Mouse (Mus musculus): ENCODE data around the gene Tgfa. TPM values are rescaled to one million over a fixed set of nuclear protein-coding genes. Genes with fewer than 3 reads are reported as not detected.
A peak's percentile ranks its signal among the peaks of the same experiment; 100 is the strongest.

The Tgfa gene
- polyA plus RNA-seq, 1 experiment: 10.0 TPM

GRCm38 (mm10) chr6:86270373-86271068, 75.5 kb downstream of the Tgfa start:
- no peak for DNase-seq (ENCODE audit: low read depth)
- TF ChIP-seq POLR2A (IDR thresholded peaks at IDR 0.05; ENCODE audit: borderline replicate concordance, extremely low read depth, insufficient read depth, insufficient read length, poor library complexity, severe bottlenecking) (no peak), CTCF (IDR thresholded peaks at IDR 0.05; ENCODE audit: borderline replicate concordance, extremely low read depth, insufficient read depth, insufficient read length) (no peak)

- TF ChIP-seq POLR2A (IDR thresholded peaks at IDR 0.05; ENCODE audit: borderline replicate concordance, extremely low read depth, insufficient read depth, insufficient read length, poor library complexity, severe bottlenecking) (no peak), CTCF (IDR thresholded peaks at IDR 0.05; ENCODE audit: borderline replicate concordance, extremely low read depth, insufficient read depth, insufficient read length) (no peak)
- no peak for DNase-seq (ENCODE audit: low read depth)
These were observed 76.1 kb downstream of the Tgfa start for GRCm38 (mm10) chr6:86271130-86271529.

GRCm38 (mm10) chr6:86275704-86276103, 80.7 kb downstream of the Tgfa start:
- TF ChIP-seq POLR2A (IDR thresholded peaks at IDR 0.05; ENCODE audit: borderline replicate concordance, extremely low read depth, insufficient read depth, insufficient read length, poor library complexity, severe bottlenecking) (no peak), CTCF (IDR thresholded peaks at IDR 0.05; ENCODE audit: borderline replicate concordance, extremely low read depth, insufficient read depth, insufficient read length) (peak; percentile 10; the same call in 1 of the 2 replicates)
- DNase-seq (ENCODE audit: low read depth): no peak

GRCm38 (mm10) chr6:86276816-86277215, 81.8 kb downstream of the Tgfa start:
- DNase-seq (ENCODE audit: low read depth): no peak
- TF ChIP-seq POLR2A (IDR thresholded peaks at IDR 0.05; ENCODE audit: borderline replicate concordance, extremely low read depth, insufficient read depth, insufficient read length, poor library complexity, severe bottlenecking): no peak
- TF ChIP-seq CTCF (IDR thresholded peaks at IDR 0.05; ENCODE audit: borderline replicate concordance, extremely low read depth, insufficient read depth, insufficient read length): no peak

- no peak for TF ChIP-seq POLR2A (IDR thresholded peaks at IDR 0.05; ENCODE audit: borderline replicate concordance, extremely low read depth, insufficient read depth, insufficient read length, poor library complexity, severe bottlenecking)
- TF ChIP-seq CTCF (IDR thresholded peaks at IDR 0.05; ENCODE audit: borderline replicate concordance, extremely low read depth, insufficient read depth, insufficient read length): no peak
- no peak for DNase-seq (ENCODE audit: low read depth)
These were observed 82.6 kb downstream of the Tgfa start for GRCm38 (mm10) chr6:86277620-86278019.

DNA sequence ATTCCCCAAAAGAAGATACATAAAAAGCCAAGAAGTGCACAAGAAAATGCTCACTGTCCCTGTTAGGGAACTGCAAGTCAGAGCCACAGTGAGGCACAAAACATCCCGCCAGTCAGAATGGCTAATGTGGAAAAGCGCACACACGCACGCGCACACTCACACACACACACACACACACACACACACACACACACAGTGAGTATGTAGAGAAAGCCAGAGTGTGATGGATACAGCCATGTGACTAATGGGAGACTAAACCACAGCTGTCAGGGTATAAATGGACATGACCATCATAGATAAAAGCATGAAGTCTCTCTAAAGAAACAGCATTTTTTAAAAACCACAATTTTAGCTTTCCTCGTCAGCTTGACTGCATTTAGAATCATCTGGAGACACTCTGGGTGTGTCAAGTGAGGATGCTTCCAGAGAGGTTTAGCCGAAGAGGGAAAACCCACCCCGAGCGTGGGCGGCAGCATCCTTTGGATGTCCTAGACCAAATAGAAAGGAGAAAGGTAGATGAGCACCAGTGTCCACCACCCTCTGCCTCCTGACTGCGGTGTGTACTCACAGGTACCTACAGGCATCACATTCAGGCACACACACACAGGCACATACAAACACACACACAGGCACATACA, 86.7 kb downstream of the Tgfa start:
- no peak for DNase-seq (ENCODE audit: low read depth)
- no peak for TF ChIP-seq POLR2A (IDR thresholded peaks at IDR 0.05; ENCODE audit: borderline replicate concordance, extremely low read depth, insufficient read depth, insufficient read length, poor library complexity, severe bottlenecking)
- no peak for TF ChIP-seq CTCF (IDR thresholded peaks at IDR 0.05; ENCODE audit: borderline replicate concordance, extremely low read depth, insufficient read depth, insufficient read length)

DNA sequence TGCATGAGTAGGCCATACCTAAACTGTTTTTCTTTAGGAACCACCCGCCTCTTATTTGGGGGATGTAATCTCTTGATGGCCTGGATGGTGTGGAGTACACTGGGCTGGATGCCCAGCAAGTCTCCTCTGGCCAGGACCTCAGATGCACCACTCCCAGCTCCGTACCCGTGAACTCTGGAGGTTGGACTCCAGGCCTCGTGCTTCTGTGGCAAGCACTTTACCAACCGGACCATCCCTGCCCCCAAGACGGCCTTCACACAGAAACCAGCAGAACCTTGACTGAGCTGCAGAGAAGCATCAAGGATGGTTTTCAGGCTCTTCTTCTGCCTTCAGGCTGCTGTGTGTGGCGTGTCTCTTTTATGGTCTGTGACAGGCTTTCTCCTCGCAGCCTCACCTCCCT, 98.3 kb downstream of the Tgfa start:
- no peak for DNase-seq (ENCODE audit: low read depth)
- no peak for TF ChIP-seq CTCF (IDR thresholded peaks at IDR 0.05; ENCODE audit: borderline replicate concordance, extremely low read depth, insufficient read depth, insufficient read length)
- no peak for TF ChIP-seq POLR2A (IDR thresholded peaks at IDR 0.05; ENCODE audit: borderline replicate concordance, extremely low read depth, insufficient read depth, insufficient read length, poor library complexity, severe bottlenecking)

DNA sequence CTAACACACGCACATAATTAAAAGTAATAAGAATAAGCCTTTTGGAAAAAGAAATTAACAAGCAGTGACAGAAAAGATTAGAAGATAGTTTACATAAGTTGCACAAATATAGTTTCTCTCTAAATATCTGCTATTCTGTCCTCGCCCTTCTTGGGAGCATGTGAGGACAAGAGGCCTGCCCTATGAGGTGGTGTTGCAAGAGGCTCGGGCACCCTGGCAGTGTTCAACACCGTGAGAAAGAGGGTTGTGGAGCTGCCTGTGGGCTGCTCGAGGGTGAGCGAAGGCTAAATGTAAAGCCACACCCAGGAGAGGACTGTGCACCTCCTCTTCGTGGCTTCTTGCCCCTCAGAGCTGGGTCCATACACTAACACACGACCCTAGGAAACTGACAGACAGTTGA, 100.4 kb downstream of the Tgfa start:
- TF ChIP-seq CTCF (IDR thresholded peaks at IDR 0.05; ENCODE audit: borderline replicate concordance, extremely low read depth, insufficient read depth, insufficient read length) (no peak), POLR2A (IDR thresholded peaks at IDR 0.05; ENCODE audit: borderline replicate concordance, extremely low read depth, insufficient read depth, insufficient read length, poor library complexity, severe bottlenecking) (no peak)
- no peak for DNase-seq (ENCODE audit: low read depth)

- TF ChIP-seq POLR2A (IDR thresholded peaks at IDR 0.05; ENCODE audit: borderline replicate concordance, extremely low read depth, insufficient read depth, insufficient read length, poor library complexity, severe bottlenecking) (no peak), CTCF (IDR thresholded peaks at IDR 0.05; ENCODE audit: borderline replicate concordance, extremely low read depth, insufficient read depth, insufficient read length) (no peak)
- no peak for DNase-seq (ENCODE audit: low read depth)
These were observed 101.1 kb downstream of the Tgfa start for GRCm38 (mm10) chr6:86296126-86296525.

- DNase-seq (ENCODE audit: low read depth): no peak
- TF ChIP-seq POLR2A (IDR thresholded peaks at IDR 0.05; ENCODE audit: borderline replicate concordance, extremely low read depth, insufficient read depth, insufficient read length, poor library complexity, severe bottlenecking): no peak
These were observed 101.9 kb downstream of the Tgfa start for GRCm38 (mm10) chr6:86296938-86297337.

DNA sequence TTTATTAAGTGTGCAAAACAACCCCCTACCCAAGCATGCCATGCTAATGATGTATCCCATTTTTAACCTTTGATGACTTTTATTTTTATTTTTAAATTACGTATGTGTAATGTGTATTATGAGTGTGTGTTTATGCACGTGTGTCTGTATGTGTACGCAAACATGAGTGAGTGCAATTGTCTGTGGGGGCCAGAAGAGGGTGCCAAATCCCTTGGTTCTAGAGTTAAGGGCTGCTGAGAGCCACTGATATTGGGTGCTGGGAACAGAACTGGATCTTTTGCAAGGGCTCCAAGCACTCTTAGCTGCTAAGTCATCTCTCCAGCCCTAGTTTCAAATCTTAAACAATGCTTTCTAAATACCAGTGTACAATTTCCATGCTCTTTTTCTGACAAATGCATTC, 103.9 kb downstream of the Tgfa start:
- TF ChIP-seq CTCF (IDR thresholded peaks at IDR 0.05; ENCODE audit: borderline replicate concordance, extremely low read depth, insufficient read depth, insufficient read length): no peak
- TF ChIP-seq POLR2A (IDR thresholded peaks at IDR 0.05; ENCODE audit: borderline replicate concordance, extremely low read depth, insufficient read depth, insufficient read length, poor library complexity, severe bottlenecking): no peak
- no peak for DNase-seq (ENCODE audit: low read depth)

DNA sequence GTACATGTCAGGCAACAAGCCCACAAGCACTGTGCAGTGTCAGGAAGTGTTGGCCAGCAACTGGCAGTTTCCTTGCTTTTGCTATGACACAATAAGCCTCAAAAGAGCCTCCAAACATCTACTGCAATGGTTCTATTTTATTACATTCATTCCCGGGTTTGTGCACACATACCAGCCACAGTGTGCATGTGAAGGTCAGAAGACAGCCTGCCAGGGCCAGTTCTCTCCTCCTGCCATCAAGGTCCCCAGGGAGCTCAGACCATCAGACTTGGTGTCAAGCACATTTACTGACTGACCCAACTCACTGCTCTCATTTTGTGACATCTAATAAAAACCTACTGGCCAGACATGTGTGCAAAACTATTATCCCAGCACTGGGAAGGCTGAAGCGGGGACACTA, 104.4 kb downstream of the Tgfa start:
- TF ChIP-seq POLR2A (IDR thresholded peaks at IDR 0.05; ENCODE audit: borderline replicate concordance, extremely low read depth, insufficient read depth, insufficient read length, poor library complexity, severe bottlenecking): no peak
- no peak for TF ChIP-seq CTCF (IDR thresholded peaks at IDR 0.05; ENCODE audit: borderline replicate concordance, extremely low read depth, insufficient read depth, insufficient read length)
- DNase-seq (ENCODE audit: low read depth): no peak
